Mouse (Mus musculus): Measurements from ENCODE around the gene Zpbp.

DNA sequence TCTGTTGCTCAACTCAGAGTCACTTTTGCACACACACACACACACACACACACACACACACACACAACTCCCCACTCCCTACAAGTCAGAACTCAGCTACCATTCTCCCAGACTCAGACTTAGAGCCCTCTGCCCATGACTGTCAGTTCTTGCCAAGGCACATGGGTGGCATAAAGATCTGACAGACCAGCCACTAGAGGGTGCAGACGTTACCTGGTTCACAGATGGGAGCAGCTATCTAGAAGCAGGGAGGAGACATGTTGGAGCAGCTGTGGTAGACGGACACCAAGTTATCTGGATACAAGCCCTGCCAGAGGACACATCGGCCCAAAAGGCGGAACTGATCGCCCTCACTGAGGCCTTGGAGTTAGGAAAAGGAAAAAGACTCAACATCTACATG lies 67.5 kb downstream of the Zpbp start:
- no peak for TF ChIP-seq USF1 (IDR thresholded peaks at IDR 0.05; ENCODE audit: low read depth, low read length)
- no peak for TF ChIP-seq JUND (conservative IDR thresholded peaks at IDR 0.05; ENCODE audit: low read depth, low read length)
- TF ChIP-seq ETS1 (conservative IDR thresholded peaks at IDR 0.05; ENCODE audit: low read depth, low read length), result no peak
- TF ChIP-seq NRF1 (IDR thresholded peaks at IDR 0.05; ENCODE audit: low read depth, low read length), result 0 out of 2 replicates have a peak, but pooled peaks have one; percentile 23
- TF ChIP-seq CTCF (conservative IDR thresholded peaks at IDR 0.05 in 1 of 2, IDR thresholded peaks at IDR 0.05 in 1 of 2; ENCODE audit: low read depth in 2 of 2, low read length in 2 of 2), result peak; percentile 12 to 80; a peak in 2 of 4 replicates

Measured in CH12.LX (cell line).